ENCODE assay signal across 13 mouse cellular contexts in the genomic region with DNA sequence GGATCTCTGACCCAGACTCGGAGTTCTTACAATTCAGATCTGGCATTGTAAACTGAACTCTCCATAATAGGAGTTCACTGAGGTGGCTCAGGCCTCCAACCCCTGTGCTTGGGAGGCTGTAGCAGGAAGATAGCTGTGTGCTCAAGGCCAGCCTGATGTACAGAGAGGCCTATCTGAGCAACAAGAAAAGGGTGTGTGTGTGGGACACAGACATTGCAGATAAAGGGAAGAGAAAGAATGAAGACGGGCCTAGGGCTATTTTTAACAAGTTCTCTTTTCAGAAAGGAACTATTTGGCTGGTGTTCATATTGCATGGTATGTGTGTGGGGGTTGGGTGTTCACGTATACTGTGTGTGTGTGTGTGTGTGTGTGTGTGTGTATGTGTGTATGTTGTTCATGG. TPM values are rescaled to one million over a fixed set of nuclear protein-coding genes. Genes with fewer than 3 reads are reported as not detected.
DNase-seq lines count a peak whose midpoint lies in the region; ATAC-seq and TF ChIP-seq lines count a peak whose summit lies in the region.
"Had no signal": no experiment of that assay in that cellular context is flagged by ENCODE, and none has a peak within 500 bp of the region (broad histone marks: within the 10 kb centered on the region; RNA-seq: fewer than 3 reads in every experiment).

No protein-coding gene starts in this region.

- peaks cover 32% of the 10 kb centered on the region for H3K36me3 ChIP-seq in intestine, embryonic 16.5 days (ENCODE audit: control insufficient read depth, insufficient read depth, low read length)
- peaks cover 53% of the 10 kb centered on the region for H3K36me3 ChIP-seq in intestine, postnatal 0 days (ENCODE audit: control insufficient read depth, insufficient read depth)
- peaks cover 16 to 45% of the 10 kb centered on the region in 2 experiments for H3K36me3 ChIP-seq in MEL (ENCODE audit: control insufficient read depth in 1 of 2, insufficient read depth in 2 of 2, low read length in 2 of 2)
- H3K36me3 ChIP-seq in neural tube, embryonic 15.5 days, result peaks cover 65% of the 10 kb centered on the region

- peaks cover 3% of the 10 kb centered on the region for H3K4me1 ChIP-seq in intestine, embryonic 16.5 days (ENCODE audit: control insufficient read depth, insufficient read depth, low read length)
- H3K4me1 ChIP-seq in intestine, postnatal 0 days (replicated peaks; ENCODE audit: control insufficient read depth, insufficient read depth, low read length), result no peaks in the 10 kb centered on the region
- peaks cover 11 to 27% of the 10 kb centered on the region in 2 experiments for H3K4me1 ChIP-seq in MEL (ENCODE audit: control insufficient read depth in 1 of 2, insufficient read depth in 2 of 2, low read length in 2 of 2)
- peaks cover 22% of the 10 kb centered on the region for H3K4me1 ChIP-seq in neural tube, embryonic 15.5 days

- 0 out of 2 replicates have a peak, but pooled peaks have one; percentile 45 for ATAC-seq in intestine, embryonic 16.5 days
- no peak for ATAC-seq in intestine, postnatal 0 days
- ATAC-seq in erythroblast, adult 5-6 weeks (replicated peaks; ENCODE audit: low FRiP score, poor library complexity, severe bottlenecking), result peak; percentile 86
- ATAC-seq in megakaryocyte, adult 5-6 weeks (ENCODE audit: poor library complexity, severe bottlenecking), result peak; percentile 62
- ATAC-seq in neural tube, embryonic 15.5 days (ENCODE audit: low FRiP score), result no peak
- ATAC-seq: hindbrain, postnatal 0 days had no signal

- no peak for TF ChIP-seq POLR2A in MEL (IDR thresholded peaks at IDR 0.05; ENCODE audit: control insufficient read depth in 1 of 2, insufficient read depth in 1 of 2, low read depth in 1 of 2, low read length in 2 of 2, poor library complexity in 1 of 2)

- no peak for TF ChIP-seq CTCF in intestine, postnatal 0 days (IDR thresholded peaks at IDR 0.05; ENCODE audit: low read depth)
- TF ChIP-seq CTCF in MEL (IDR thresholded peaks at IDR 0.05 in 2 of 3, conservative IDR thresholded peaks at IDR 0.05 in 1 of 3; ENCODE audit: control insufficient read depth in 1 of 3, insufficient read depth in 1 of 3, low read depth in 2 of 3, low read length in 3 of 3, poor library complexity in 1 of 3, severe bottlenecking in 1 of 3), result no peak

- H3K9ac ChIP-seq in intestine, embryonic 16.5 days (ENCODE audit: low read depth, low read length), result no peak overlapping the region
- no peak overlapping the region for H3K9ac ChIP-seq in intestine, postnatal 0 days (ENCODE audit: low read depth, low read length)
- H3K9ac ChIP-seq in MEL (ENCODE audit: control insufficient read depth, low read depth, low read length, poor library complexity, severe bottlenecking), result no peak overlapping the region
- no peak overlapping the region for H3K9ac ChIP-seq in neural tube, embryonic 15.5 days (replicated peaks)

- H3K4me2 ChIP-seq in intestine, embryonic 16.5 days (ENCODE audit: low read depth, low read length), result no peak overlapping the region
- H3K4me2 ChIP-seq in intestine, postnatal 0 days (replicated peaks; ENCODE audit: low read depth), result no peak overlapping the region
- no peak overlapping the region for H3K4me2 ChIP-seq in neural tube, embryonic 15.5 days

- peaks cover 37% of the 10 kb centered on the region for H3K79me2 ChIP-seq in MEL (ENCODE audit: control insufficient read depth, insufficient read depth, low read length, poor library complexity)

- H3K4me3 ChIP-seq in intestine, embryonic 16.5 days (ENCODE audit: low read length), result no peak overlapping the region
- no peak overlapping the region for H3K4me3 ChIP-seq in intestine, postnatal 0 days (ENCODE audit: low read depth, low read length)
- no peak overlapping the region for H3K4me3 ChIP-seq in MEL (ENCODE audit: control insufficient read depth in 1 of 2, insufficient read depth in 1 of 2, low read depth in 2 of 2, low read length in 2 of 2)
- H3K4me3 ChIP-seq in neural tube, embryonic 15.5 days (replicated peaks), result no peak overlapping the region
- H3K4me3 ChIP-seq: gastrocnemius, adult 2 months had no signal

- TF ChIP-seq RAD21 in MEL (IDR thresholded peaks at IDR 0.05; ENCODE audit: low read depth, low read length), result no peak

- TF ChIP-seq EP300 in MEL (IDR thresholded peaks at IDR 0.05; ENCODE audit: low read depth in 1 of 2, low read length in 2 of 2), result peak; percentile 81 to 88

- no peak overlapping the region for H3K27ac ChIP-seq in intestine, embryonic 16.5 days (ENCODE audit: low read length)
- no peak overlapping the region for H3K27ac ChIP-seq in intestine, postnatal 0 days (ENCODE audit: low read depth, low read length)
- H3K27ac ChIP-seq in MEL (ENCODE audit: control insufficient read depth, low read depth, low read length), result peak overlapping the region; percentile 76
- no peak overlapping the region for H3K27ac ChIP-seq in neural tube, embryonic 15.5 days (replicated peaks)
- H3K27ac ChIP-seq: gastrocnemius, adult 2 months; hindbrain, postnatal 0 days had no signal

- peak; percentile 92 for DNase-seq in MEL (ENCODE audit: low read depth, low spot score)
- no peak for DNase-seq in kidney, postnatal 25 days
- no peak for DNase-seq in cerebellum, postnatal 36 days
- DNase-seq: gastrocnemius, adult 2 months; kidney, postnatal 36 days; left cerebral cortex, postnatal 4 days; retina, postnatal 1 day had no signal

- no peaks in the 10 kb centered on the region for H3K9me3 ChIP-seq in intestine, embryonic 16.5 days (ENCODE audit: control insufficient read depth, low read length)
- H3K9me3 ChIP-seq in intestine, postnatal 0 days (ENCODE audit: control insufficient read depth), result no peaks in the 10 kb centered on the region
- H3K9me3 ChIP-seq in MEL (replicated peaks; ENCODE audit: insufficient read depth, low read length), result no peaks in the 10 kb centered on the region
- H3K9me3 ChIP-seq in neural tube, embryonic 15.5 days (replicated peaks), result no peaks in the 10 kb centered on the region

- H3K27me3 ChIP-seq in intestine, embryonic 16.5 days (replicated peaks; ENCODE audit: control insufficient read depth, insufficient read depth, low read length), result no peaks in the 10 kb centered on the region
- H3K27me3 ChIP-seq in intestine, postnatal 0 days (replicated peaks; ENCODE audit: control insufficient read depth, insufficient read depth, low read length), result no peaks in the 10 kb centered on the region
- H3K27me3 ChIP-seq in MEL (ENCODE audit: control insufficient read depth in 1 of 2, insufficient read depth in 2 of 2, low read length in 2 of 2), result no peaks in the 10 kb centered on the region
- no peaks in the 10 kb centered on the region for H3K27me3 ChIP-seq in neural tube, embryonic 15.5 days (replicated peaks)

- WGBS in intestine, embryonic 16.5 days, result 90% methylated on average over 3 of the region's 3 CpGs
- 68% methylated on average over 3 of the region's 3 CpGs for WGBS in intestine, postnatal 0 days
- 87% methylated on average over 3 of the region's 3 CpGs for WGBS in neural tube, embryonic 15.5 days

RNA-seq across cellular contexts. Expression of a gene that starts 6.6 kb away (rescaled TPM):
- polyA plus RNA-seq in intestine, embryonic 16.5 days (2015; fragmentation: Nextera tagmentation; extraction: Ambion mirVana), result 67.9 and 121 TPM in 2 replicates
- polyA plus RNA-seq in intestine, postnatal 0 days (2015; fragmentation: Nextera tagmentation; extraction: Ambion mirVana), result 105 and 117 TPM in 2 replicates
- 80.0 and 98.0 TPM in 2 replicates for total RNA-seq in MEL (2012; rRNA removed)
- 100 to 1,000 TPM in 1 of 2 experiments, not detected in 1; 170 TPM for polyA plus RNA-seq in MEL (2012; ENCODE audit: insufficient read depth in 1 of 2, insufficient read length in 2 of 2, low read depth in 1 of 2, low replicate concordance in 2 of 2, missing spikeins in 1 of 2)
- total RNA-seq in erythroblast, adult 5-6 weeks (2015; ENCODE audit: low replicate concordance), result 25.5 and 41.1 TPM in 2 replicates
- 29.1 and 32.1 TPM in 2 replicates for total RNA-seq in erythroblast, adult 5-6 weeks (2017; ENCODE audit: low replicate concordance)
- total RNA-seq in megakaryocyte, adult 5-6 weeks (2015), result 79.1 and 98.4 TPM in 2 replicates
- total RNA-seq in megakaryocyte, adult 5-6 weeks (2017), result 126 and 130 TPM in 2 replicates
- 138 and 154 TPM in 2 replicates for polyA plus RNA-seq in neural tube, embryonic 15.5 days (2015; fragmentation: Nextera tagmentation; extraction: Ambion mirVana)

RNA-seq across cellular contexts. Expression of a gene that starts 7.4 kb away (rescaled TPM):
- 23.4 and 23.9 TPM in 2 replicates for polyA plus RNA-seq in intestine, embryonic 16.5 days (2015; fragmentation: Nextera tagmentation; extraction: Ambion mirVana)
- polyA plus RNA-seq in intestine, postnatal 0 days (2015; fragmentation: Nextera tagmentation; extraction: Ambion mirVana), result 12.9 and 15.2 TPM in 2 replicates
- 6.3 and 6.5 TPM in 2 replicates for total RNA-seq in MEL (2012; rRNA removed)
- 10 to 100 TPM in 1 of 2 experiments, not detected in 1; 32.2 TPM for polyA plus RNA-seq in MEL (2012; ENCODE audit: insufficient read depth in 1 of 2, insufficient read length in 2 of 2, low read depth in 1 of 2, low replicate concordance in 2 of 2, missing spikeins in 1 of 2)
- total RNA-seq in erythroblast, adult 5-6 weeks (2015; ENCODE audit: low replicate concordance), result 15.0 and 18.4 TPM in 2 replicates
- total RNA-seq in erythroblast, adult 5-6 weeks (2017; ENCODE audit: low replicate concordance), result 1.8 and 4.1 TPM in 2 replicates
- 66.3 and 69.0 TPM in 2 replicates for total RNA-seq in megakaryocyte, adult 5-6 weeks (2015)
- 15.1 and 16.8 TPM in 2 replicates for total RNA-seq in megakaryocyte, adult 5-6 weeks (2017)
- polyA plus RNA-seq in neural tube, embryonic 15.5 days (2015; fragmentation: Nextera tagmentation; extraction: Ambion mirVana), result 32.2 and 37.0 TPM in 2 replicates

RNA-seq across cellular contexts. Expression of a gene that starts 7.4 kb away (rescaled TPM):
- polyA plus RNA-seq in intestine, embryonic 16.5 days (2015; fragmentation: Nextera tagmentation; extraction: Ambion mirVana), result 62.0 and 67.4 TPM in 2 replicates
- polyA plus RNA-seq in intestine, postnatal 0 days (2015; fragmentation: Nextera tagmentation; extraction: Ambion mirVana), result 49.8 and 51.9 TPM in 2 replicates
- total RNA-seq in MEL (2012; rRNA removed), result 50.8 and 63.2 TPM in 2 replicates
- polyA plus RNA-seq in MEL (2012; ENCODE audit: insufficient read depth in 1 of 2, insufficient read length in 2 of 2, low read depth in 1 of 2, low replicate concordance in 2 of 2, missing spikeins in 1 of 2), result 10 to 100 TPM in 1 of 2 experiments, not detected in 1; 59.2 TPM
- 9.6 and 9.8 TPM in 2 replicates for total RNA-seq in erythroblast, adult 5-6 weeks (2015; ENCODE audit: low replicate concordance)
- total RNA-seq in erythroblast, adult 5-6 weeks (2017; ENCODE audit: low replicate concordance), result 2.8 and 7.7 TPM in 2 replicates
- total RNA-seq in megakaryocyte, adult 5-6 weeks (2015), result 41.0 and 52.0 TPM in 2 replicates
- total RNA-seq in megakaryocyte, adult 5-6 weeks (2017), result 15.9 and 18.8 TPM in 2 replicates
- 56.1 and 56.8 TPM in 2 replicates for polyA plus RNA-seq in neural tube, embryonic 15.5 days (2015; fragmentation: Nextera tagmentation; extraction: Ambion mirVana)

RNA-seq across cellular contexts. Expression of a gene that starts 15.2 kb away (rescaled TPM):
- polyA plus RNA-seq in intestine, embryonic 16.5 days (2015; fragmentation: Nextera tagmentation; extraction: Ambion mirVana), result 1,462 and 1,500 TPM in 2 replicates
- 2,037 and 2,087 TPM in 2 replicates for polyA plus RNA-seq in intestine, postnatal 0 days (2015; fragmentation: Nextera tagmentation; extraction: Ambion mirVana)
- 725 and 749 TPM in 2 replicates for total RNA-seq in MEL (2012; rRNA removed)
- 1,000 to 10,000 TPM in 1 of 2 experiments, 100 to 1,000 TPM in 1; 328 to 1,215 TPM for polyA plus RNA-seq in MEL (2012; ENCODE audit: insufficient read depth in 1 of 2, insufficient read length in 2 of 2, low read depth in 1 of 2, low replicate concordance in 2 of 2, missing spikeins in 1 of 2)
- total RNA-seq in erythroblast, adult 5-6 weeks (2015; ENCODE audit: low replicate concordance), result 164 and 167 TPM in 2 replicates
- total RNA-seq in erythroblast, adult 5-6 weeks (2017; ENCODE audit: low replicate concordance), result 24.7 and 54.8 TPM in 2 replicates
- 321 and 340 TPM in 2 replicates for total RNA-seq in megakaryocyte, adult 5-6 weeks (2015)
- total RNA-seq in megakaryocyte, adult 5-6 weeks (2017), result 78.5 and 107 TPM in 2 replicates
- polyA plus RNA-seq in neural tube, embryonic 15.5 days (2015; fragmentation: Nextera tagmentation; extraction: Ambion mirVana), result 1,223 and 1,358 TPM in 2 replicates

RNA-seq across cellular contexts. Expression of a gene that starts 32.8 kb away (rescaled TPM):
- polyA plus RNA-seq in intestine, embryonic 16.5 days (2015; fragmentation: Nextera tagmentation; extraction: Ambion mirVana), result 1,024 and 1,116 TPM in 2 replicates
- polyA plus RNA-seq in intestine, postnatal 0 days (2015; fragmentation: Nextera tagmentation; extraction: Ambion mirVana), result 510 and 539 TPM in 2 replicates
- 714 and 736 TPM in 2 replicates for total RNA-seq in MEL (2012; rRNA removed)
- 100 to 1,000 TPM; 561 to 740 TPM for polyA plus RNA-seq in MEL (2012; ENCODE audit: insufficient read depth in 1 of 2, insufficient read length in 2 of 2, low read depth in 1 of 2, low replicate concordance in 2 of 2, missing spikeins in 1 of 2)
- total RNA-seq in erythroblast, adult 5-6 weeks (2015; ENCODE audit: low replicate concordance), result 181 and 187 TPM in 2 replicates
- 61.4 and 103 TPM in 2 replicates for total RNA-seq in erythroblast, adult 5-6 weeks (2017; ENCODE audit: low replicate concordance)
- 646 and 659 TPM in 2 replicates for total RNA-seq in megakaryocyte, adult 5-6 weeks (2015)
- total RNA-seq in megakaryocyte, adult 5-6 weeks (2017), result 318 and 344 TPM in 2 replicates
- polyA plus RNA-seq in neural tube, embryonic 15.5 days (2015; fragmentation: Nextera tagmentation; extraction: Ambion mirVana), result 1,284 and 1,328 TPM in 2 replicates

Comparison
In these comparisons a context has a peak if more than half of its experiments do, and no peak if none do; other contexts are left out.
1. ATAC-seq: peak in intestine, embryonic 16.5 days (single experiment), erythroblast, adult 5-6 weeks (single experiment) and megakaryocyte, adult 5-6 weeks (single experiment); none in intestine, postnatal 0 days (single experiment) and neural tube, embryonic 15.5 days (single experiment).